Mouse (Mus musculus): ENCODE results near the gene Adgrg2.

Adgrg2 gene

DNA sequence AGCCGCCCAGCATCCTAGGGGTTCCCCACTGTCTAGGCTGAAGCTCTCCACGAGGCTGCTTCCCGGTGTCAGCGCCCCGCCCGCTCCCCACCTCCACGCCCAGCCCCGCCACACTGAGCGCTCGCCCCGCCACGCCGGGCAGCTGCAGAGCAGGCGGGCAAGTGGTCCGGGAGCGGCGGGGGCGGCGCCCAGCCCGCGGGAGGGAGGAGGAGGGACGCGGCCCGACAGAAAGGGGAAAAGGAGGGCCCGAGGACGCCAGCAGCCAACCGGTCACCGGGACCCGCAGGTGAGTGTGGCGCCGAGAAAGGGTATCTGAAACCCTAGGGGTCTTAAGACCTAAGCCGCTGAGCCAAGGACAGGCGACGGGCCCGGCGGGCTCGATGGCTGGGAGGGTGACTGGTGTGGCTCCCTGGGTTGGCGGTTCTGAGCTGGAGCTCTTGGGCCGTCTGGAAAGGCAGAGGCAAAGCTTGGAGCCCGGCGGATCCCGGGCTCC lies at the start of gene Adgrg2:
Gene Adgrg2 (plus strand): TSS at position 227 of the 493 bp plus-strand sequence.
- in situ Hi-C loops (cut with MboI; ENCODE audit: unreplicated experiment in 2 of 2): no loop called here

DNA sequence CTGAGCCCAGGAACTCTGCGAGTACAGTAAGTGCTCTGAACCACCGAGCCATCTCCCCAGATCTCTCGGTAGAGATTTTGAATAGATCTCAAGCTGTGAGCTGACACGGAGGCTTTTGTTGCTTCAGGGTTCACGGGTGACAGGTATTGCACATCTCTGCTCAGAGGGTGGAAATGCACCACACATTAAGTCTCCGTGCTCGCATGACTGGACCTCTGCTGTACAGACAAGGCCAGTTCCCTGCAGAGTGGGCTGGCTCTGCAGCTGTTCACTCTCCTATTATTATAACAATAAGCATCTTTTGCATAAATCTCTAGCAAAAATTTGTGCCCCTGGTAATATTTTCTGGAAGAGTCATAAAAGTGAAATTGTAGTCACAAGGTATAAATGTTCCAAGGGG lies 39.5 kb upstream of the Adgrg2 start:
- in situ Hi-C loops (cut with MboI; ENCODE audit: unreplicated experiment in 2 of 2): no loop called here

DNA sequence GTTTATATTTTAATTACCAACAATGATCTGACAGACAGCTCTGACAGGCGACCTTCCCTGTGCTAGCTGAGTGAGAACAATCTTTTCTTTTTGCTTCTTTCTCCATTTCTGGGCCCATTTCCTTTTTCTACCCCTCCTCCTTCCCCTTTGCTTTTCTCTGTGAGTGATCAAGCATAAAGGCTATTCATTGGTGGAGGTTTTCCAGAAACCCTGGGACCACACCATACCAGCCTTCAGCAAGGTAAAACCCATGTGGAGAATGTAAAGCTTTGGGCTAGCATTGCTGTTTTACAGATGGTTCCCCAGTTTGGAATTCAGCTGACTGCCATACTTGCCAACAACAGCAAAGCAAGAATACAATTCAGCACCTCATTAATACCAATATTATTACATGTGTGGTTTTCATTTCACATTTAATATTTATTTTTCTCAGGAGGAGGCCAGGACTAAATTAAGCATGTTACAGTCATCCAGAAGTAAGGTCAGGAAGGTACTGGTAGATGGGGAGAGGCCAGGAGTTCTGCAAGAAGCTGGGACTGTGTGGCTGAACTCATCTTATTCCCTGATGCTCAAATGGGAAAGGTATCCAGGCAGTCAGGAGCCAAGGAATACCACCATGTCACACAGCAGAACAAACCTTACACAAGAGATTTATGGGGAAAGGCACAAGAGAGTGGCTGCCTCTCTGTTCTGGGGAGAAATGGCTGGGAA lies 38.4 kb upstream of the Adgrg2 start:
- in situ Hi-C loops (cut with MboI; ENCODE audit: unreplicated experiment in 2 of 2): no loop called here

DNA sequence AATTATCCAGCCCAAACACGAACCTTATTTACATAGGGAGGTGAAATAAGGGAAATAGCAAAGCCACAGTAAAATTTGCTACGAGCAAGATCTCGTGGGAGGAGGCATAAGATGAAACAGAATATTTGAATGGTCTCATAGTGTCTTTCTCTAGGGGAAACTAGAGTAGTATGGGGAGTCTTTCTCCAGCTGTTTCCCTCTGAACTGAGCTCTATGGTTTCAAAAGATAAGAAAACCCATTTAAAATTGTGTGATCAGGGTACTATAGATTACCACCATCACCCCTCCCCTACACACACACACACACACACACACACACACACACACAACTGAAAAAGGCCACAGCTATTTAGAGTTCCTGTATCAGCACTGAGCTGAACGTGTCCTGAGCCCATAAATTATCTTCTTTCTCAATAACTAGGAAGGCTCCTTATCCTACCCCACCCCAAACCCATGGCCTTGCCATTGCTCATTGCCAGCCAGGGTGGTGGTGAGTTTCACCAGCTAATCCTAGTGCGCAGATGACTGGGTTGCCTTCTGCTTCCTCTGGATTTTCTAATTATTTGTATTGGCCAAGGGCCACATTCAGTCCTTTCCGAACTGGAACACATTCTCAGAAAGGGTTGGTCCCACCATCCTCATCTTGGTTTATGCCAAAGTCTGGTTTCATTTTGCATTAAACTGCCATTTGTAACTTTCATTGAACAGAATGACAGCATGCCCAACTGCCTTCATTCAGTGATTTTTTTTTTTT lies 5.6 kb upstream of the Adgrg2 start:
- in situ Hi-C loops (cut with MboI; ENCODE audit: unreplicated experiment in 2 of 2): no loop called here

DNA sequence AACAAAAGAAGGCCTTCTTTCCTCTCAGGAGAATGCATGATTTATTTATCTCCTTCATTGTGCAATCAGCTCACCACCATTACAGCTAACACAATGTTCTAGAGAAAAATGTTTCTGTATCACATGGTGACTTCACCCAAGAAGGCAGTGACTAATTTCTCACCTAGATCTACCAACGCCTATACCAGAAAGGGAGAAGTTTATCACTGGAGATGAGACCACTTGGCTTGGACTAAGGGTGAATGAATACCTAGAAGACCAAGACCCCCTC lies 5.1 kb upstream of the Adgrg2 start:
- in situ Hi-C loops (cut with MboI; ENCODE audit: unreplicated experiment in 2 of 2): no loop called here

DNA sequence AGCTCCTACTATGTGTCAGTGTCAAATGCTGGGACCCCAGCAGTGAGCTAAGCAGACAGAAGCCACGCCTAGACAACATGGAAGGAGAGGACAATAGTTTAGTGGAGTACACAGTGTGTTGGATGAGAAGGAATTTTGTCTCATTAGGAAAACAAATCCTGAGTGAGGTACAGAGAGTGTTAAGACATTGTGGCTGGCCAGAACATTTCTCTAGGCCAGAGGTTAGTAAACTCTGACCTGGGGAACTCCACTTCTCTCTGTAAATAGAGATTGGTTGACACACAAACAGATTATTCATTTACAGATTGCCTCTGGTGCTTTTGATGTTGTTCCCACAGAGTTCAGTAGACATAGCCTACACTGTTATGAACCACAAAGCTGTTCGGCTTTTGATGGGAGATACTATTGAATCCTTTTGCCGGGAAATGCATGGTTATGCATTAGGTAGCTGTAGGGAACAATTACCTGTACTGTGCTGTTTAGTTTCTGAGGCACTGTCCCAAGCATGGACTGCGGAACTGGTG lies 22.5 kb downstream of the Adgrg2 start:
- in situ Hi-C loops (cut with MboI; ENCODE audit: unreplicated experiment in 2 of 2): no loop called here

DNA sequence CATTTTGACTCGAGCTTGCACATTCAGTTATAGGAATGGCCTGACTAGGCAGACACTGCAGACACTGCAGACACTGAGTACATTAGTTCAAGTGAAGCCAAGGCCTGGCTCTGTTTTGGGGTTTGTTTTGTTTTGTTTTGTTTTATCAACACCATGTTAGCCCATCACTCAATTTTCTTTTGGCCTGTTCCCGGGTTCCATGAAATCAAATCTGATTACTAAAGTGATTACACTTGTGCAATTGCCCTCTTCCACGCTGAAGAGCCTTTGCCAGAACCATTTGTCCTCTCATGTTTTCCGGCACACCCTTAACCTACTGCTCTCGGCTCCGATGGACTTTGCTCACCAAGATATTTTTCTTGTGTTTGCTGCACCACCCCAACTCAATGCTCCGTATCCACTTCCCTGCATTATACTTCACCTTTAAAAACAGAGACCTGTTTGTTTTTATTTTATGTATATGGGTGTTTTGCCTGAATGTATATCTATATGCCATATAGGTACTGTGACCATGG lies 23.4 kb downstream of the Adgrg2 start:
- in situ Hi-C loops (cut with MboI; ENCODE audit: unreplicated experiment in 2 of 2): no loop called here

DNA sequence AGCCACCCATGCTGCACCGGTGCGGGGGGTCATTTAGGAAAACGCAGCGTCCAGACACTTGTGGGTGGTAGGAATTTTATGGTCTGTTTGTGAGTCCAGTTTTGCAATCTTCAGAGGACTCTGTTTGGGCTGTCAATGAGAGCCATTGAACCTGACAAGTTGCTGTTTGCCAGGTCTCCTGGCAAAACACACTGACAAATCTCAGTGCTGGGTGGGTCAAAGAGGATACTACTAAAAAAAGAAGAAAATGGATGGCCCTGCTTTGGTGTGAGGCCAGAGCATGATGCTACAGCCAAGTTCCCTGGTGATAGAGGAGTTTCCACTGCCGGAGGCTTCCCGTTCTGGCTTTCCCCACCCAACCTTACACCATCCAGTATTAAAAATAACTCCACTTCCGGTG lies 27.9 kb downstream of the Adgrg2 start:
- in situ Hi-C loops (cut with MboI; ENCODE audit: unreplicated experiment in 2 of 2): no loop called here

DNA sequence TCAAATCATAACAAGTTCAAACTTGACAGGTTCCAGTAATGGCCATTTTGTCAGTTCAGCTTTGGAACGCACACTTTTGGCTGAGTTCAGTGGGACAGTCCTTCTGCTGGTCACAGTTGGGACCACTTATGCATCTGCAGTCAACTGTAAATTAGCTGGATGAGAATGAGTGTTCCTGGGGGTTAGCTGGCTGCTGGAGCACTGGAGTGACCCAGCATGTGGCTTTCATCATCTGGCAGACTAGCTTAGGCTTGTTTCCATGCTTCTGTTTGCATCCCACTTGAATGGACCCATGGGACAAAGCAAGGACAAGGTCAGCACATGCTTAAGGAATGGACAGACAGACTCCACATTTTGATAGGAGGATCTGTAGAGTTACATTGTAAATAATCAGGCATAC lies 33.2 kb downstream of the Adgrg2 start:
- in situ Hi-C loops (cut with MboI; ENCODE audit: unreplicated experiment in 2 of 2): no loop called here

DNA sequence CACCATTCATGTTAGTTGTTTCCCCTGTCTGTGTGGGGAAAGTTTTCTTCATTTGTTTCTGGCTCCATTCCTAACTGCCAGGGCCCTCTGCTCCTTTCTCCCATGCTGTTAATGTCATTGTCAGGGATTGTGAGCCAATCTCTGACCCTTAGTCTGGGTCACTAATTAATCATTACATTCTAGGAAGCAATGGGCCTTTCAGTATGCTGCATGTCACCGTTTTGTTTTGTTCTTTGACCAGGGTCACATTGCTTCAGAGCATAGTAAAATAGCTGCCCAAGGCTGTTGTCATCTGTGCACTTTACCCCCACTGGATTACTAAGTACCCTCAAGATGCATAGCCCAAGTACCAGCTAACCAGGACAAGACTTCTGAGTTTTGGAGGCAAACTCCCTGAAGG lies 36.0 kb downstream of the Adgrg2 start:
- in situ Hi-C loops (cut with MboI; ENCODE audit: unreplicated experiment in 2 of 2): loop anchor here in 1 of 2 experiments (25.0 kb wide), 1 partner anchor 239 kb away; no protein-coding TSS in a partner anchor

DNA sequence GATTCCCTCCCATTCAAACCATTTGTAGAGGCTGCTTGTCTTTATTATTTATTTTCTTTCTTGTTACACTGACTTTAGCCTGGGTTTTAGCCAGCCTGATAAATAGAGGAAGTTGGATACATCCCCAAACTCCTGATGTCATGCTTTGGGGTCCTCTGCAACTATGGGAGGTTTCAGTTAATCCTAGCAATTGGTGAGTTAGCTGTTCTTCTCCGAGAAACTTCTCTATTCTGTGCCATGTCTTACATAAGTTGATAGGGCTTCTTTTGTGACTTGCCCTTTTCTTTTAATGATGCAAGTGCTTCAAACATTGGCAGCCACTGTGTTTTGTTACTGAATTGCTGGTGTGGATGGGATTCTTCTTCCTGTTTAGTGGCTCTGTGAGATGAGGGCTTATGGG lies 36.4 kb downstream of the Adgrg2 start:
- in situ Hi-C loops (cut with MboI; ENCODE audit: unreplicated experiment in 2 of 2): loop anchor here in 1 of 2 experiments (25.0 kb wide), 1 partner anchor 240 kb away; no protein-coding TSS in a partner anchor

DNA sequence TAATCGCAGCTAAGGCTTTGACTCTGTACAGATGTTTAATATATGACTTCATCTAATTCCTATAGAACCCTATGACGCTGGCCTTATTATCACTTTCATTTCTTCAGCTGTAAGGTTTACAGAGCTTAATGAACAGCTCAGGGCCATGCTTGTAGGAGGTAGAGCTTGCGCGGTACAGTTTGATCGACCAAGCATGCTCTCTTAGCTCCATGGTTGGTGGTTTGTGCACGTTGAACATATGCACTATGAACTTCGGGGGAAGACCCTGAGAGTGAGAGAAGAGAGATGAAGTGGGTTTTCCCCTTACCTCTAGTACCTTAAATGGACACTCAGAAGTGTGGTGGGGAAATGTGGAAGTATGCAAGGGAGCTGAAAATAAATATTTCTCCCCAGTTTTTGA lies 41.7 kb downstream of the Adgrg2 start:
- in situ Hi-C loops (cut with MboI; ENCODE audit: unreplicated experiment in 2 of 2): loop anchor here in 1 of 2 experiments (25.0 kb wide), 1 partner anchor 245 kb away; no protein-coding TSS in a partner anchor

DNA sequence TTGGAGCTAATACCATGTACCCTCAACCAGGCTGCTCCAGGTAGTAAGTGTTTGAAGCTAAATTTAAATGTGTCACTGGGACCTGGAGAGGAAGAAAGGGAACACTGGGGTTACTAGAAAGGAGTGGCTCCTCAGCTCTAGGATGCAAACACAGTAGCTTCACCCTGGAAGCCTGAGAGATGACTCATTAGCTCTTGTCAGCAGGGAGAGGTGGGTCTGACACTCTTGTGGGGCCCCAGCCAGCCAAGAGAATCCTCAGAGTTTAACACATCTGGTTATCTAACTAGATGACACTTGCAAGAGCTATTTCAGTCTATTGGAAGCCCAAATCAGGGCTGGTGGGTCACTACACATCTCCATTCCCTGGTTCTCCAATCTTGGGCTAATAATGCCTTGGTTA lies 50.8 kb downstream of the Adgrg2 start:
- in situ Hi-C loops (cut with MboI; ENCODE audit: unreplicated experiment in 2 of 2): loop anchor here (10.0 to 25.0 kb wide), 2 partner anchors 254 to 594 kb away; no protein-coding TSS in a partner anchor

DNA sequence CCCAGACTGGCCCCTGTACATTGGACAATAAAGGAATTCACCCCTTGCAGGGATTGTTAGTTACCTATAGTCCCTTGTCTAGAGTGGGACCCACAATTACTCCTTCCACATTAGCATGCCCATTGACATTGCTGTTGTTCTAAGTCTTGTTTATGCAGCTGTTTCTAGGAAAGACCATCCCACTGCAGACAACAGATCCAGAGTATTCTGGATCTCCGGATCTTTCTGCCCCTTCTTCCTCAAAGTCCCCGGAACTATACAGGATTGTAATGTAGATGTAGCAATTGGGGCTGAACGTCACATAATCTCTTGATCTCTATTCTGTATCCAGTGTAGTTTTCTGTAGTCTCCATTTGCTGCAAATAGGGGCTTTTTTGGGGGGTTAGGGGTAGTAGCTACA lies 57.9 kb downstream of the Adgrg2 start:
- in situ Hi-C loops (cut with MboI; ENCODE audit: unreplicated experiment in 2 of 2): loop anchor here (5.0 to 25.0 kb wide), 3 partner anchors 164 to 586 kb away; no protein-coding TSS in a partner anchor

DNA sequence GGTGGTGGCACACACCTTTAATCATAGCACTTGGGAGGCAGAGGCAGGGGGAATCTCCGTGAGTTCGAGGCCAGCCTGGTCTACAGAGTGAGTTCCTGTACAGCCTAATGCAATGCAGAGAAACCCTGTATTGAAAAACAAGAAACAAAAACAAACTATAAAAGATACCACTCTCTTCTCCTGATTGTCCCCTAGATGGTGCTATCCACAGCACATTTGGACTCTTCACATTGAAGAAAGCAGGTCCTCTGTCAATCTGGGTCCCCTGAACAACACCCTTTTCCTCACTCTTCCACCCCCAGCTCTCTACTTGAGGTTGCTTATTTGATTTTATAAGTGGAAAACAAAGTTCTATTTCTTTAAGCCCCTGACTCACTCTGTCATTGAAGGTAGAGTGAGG lies 58.9 kb downstream of the Adgrg2 start:
- in situ Hi-C loops (cut with MboI; ENCODE audit: unreplicated experiment in 2 of 2): loop anchor here (5.0 to 25.0 kb wide), 3 partner anchors 163 to 585 kb away; no protein-coding TSS in a partner anchor

DNA sequence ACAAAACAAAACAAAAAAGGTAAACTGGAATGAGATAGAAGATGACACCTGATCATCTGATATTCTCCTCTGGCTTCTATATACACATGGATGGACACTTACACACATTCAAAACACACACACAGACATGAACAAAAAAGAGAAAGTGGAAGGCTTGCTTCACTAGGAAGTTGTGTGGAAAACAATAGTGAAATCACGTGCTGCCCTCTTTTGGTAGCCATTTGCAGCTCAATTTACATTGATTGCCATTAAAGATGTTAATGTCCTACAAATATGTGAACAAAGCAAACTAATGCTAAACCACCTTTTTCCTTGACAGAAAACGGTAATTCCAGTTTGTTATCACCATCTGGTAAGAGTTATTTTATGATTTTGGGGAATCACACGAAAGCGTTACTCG lies 65.2 kb downstream of the Adgrg2 start:
- in situ Hi-C loops (cut with MboI; ENCODE audit: unreplicated experiment in 2 of 2): loop anchor here in 1 of 2 experiments (5.0 kb wide), 1 partner anchor 577 kb away; no protein-coding TSS in a partner anchor

DNA sequence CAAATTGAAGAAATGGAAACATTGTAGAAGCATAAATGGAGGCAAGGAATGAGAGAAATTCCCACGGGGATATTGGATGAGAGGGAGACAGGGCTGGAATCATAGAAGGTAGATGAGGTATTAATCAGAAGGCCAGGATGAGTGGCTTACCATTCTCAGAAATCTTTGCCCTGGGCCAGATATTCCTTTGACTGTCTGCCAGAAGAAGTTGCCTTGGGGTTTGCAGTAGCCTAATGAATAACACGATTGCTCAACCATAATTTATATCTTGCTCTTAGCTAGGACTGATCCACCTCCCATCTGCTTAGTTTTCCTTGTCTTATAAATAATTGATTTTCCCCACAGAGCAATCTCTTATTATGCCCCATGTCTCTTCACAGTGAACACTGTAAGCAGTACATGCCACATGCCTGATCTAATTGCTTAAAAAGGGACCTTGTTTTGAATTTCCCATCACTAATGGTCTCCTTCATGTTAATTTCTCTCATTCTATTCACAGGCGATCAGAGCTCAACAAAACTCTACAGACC lies 80.8 kb downstream of the Adgrg2 start:
- in situ Hi-C loops (cut with MboI; ENCODE audit: unreplicated experiment in 2 of 2): no loop called here

DNA sequence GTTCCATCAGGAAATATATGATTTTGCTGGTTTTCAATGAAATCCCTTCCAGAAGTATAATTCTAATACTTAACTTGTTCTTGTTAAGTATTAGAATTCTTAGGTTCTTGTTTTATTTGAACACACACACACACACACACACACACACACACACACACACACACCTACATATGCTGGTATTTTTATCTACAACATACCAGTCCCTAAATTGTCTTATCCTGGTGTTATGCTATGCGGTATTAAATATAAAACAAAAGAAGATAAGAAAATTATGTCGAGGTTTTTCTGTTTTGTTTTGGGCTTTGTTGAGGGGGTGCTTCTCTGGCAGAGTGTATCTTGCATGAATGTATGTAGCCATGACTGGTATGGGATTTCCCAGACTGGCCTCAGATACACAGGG lies 99.3 kb downstream of the Adgrg2 start:
- in situ Hi-C loops (cut with MboI; ENCODE audit: unreplicated experiment in 2 of 2): no loop called here

DNA sequence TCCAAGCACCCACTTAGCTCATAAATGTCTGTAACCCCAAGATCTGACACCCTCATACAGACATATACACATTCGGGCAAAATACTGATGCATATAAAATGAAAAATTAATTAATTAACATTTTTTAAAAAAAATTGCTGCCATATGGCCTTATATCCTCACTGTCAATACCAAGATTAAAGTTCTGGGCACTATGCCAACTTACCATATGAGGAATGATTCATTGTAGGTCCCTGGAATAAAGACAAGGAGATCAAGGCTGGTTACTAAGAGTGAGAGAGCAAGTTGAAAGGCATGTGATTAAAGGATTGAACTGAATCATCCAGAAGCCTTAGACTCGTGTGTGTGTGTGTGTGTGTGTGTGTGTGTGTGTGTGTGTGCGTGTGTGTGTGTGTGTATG lies 103.8 kb downstream of the Adgrg2 start:
- in situ Hi-C loops (cut with MboI; ENCODE audit: unreplicated experiment in 2 of 2): no loop called here

DNA sequence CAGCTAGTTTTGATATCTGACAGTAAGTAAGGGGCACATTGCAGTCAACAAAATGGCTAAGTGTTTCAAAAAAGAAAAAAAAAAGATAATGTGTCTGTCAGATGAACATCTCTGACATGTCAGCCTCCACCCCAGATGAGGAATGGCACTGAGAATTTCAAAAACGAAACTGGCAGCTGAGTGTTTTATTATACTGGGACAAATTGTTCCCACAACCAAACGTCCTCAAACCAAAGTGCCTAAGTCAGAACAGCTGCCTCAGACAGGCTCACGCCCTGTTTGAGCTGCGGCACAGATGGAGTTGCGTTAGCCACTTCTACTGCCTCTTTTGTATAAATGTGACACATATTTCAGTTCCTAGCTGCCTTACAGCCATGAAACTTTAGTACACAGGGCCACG lies 104.4 kb downstream of the Adgrg2 start:
- in situ Hi-C loops (cut with MboI; ENCODE audit: unreplicated experiment in 2 of 2): no loop called here

DNA sequence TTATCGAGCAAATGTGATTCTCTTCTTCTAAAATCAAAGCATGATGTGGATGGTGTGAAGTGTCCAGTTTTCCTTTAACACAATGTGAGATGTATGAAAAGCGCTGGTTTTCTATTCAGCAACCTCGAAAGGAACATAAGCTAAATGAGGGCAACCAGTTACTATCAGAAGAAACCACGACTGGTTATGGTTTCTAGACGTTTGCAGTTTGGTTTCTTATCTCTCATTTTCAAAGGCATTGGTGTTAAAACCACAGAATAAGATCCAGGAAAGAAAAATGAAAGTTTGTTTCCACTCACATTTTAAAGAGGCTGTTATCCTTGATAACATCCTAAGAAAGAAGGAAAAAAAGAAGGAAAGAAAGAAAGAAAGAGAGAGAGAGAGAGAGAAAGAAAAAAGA lies 106.0 kb downstream of the Adgrg2 start:
- in situ Hi-C loops (cut with MboI; ENCODE audit: unreplicated experiment in 2 of 2): no loop called here

Measured in v-Abl transformed pro-B cells (cell line).